Mouse (Mus musculus): ENCODE measurements at regions not wholly inside any gene's neighbourhood (a gene's known extent, or its start where the extent isn't known, plus 50 kb on each side); places are given as distances from the start of the nearest gene placed in this dataset.

DNA sequence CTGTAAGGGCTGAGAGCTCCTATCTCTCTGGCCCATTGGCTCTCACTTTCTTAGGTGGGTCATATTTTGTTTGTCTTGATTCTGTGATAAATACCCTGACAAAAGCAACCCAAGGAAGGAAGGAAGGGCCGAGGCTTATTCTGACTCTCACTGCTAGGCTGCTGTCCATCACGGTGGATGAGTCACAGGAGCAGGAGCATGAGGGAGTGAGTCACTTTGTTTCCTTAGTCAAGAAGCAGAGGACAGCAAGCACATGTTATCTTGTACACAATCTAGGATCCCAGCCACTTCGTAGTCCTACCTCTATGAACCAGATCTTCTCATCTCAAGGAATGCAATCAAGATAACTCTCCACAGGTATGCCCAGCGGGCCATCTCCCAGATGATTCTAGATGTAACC, 69.9 kb downstream of the Atp6v1g3 start:
- no peak for DNase-seq

DNA sequence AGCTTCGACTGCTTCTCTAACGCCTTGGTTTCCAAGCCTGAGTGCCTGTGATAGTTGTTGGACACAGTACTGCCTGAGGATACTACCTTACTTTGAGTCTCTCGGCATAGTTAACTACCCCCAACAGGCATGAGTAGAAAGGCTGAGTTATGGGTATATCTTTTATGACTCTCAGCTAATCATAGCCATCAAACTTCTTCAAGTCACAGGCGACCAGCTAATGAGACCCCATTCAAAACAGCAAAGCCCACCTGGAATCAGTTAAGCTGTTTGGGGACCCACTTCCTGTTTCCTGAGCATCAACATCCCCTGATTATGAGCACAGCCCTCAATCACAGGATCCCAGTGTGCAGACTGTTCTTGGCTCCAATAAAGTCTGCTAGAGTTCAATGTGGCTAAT, 71.4 kb downstream of the Atp6v1g3 start:
- DNase-seq, result no peak

DNA sequence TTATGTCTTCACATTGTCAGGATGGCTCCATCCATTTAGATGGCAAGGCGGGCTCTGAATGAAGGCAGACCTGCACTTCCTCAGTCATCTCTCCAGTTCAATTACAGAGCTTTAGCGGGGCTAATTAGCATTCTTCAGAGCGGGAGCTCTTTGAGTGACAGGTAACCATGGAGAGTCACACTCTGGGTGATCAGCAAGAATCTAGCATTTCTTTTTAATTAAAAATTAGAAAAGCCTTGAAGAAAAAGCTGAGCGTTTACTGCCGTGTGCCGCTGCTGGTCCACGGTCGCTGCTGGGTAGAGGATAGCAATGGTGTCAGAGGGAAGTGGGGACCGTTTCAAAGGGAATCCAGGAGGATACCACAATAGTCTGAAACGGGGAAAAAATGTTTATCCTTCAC, 72.5 kb downstream of the Atp6v1g3 start:
- DNase-seq, result peak; percentile 14 to 17

DNA sequence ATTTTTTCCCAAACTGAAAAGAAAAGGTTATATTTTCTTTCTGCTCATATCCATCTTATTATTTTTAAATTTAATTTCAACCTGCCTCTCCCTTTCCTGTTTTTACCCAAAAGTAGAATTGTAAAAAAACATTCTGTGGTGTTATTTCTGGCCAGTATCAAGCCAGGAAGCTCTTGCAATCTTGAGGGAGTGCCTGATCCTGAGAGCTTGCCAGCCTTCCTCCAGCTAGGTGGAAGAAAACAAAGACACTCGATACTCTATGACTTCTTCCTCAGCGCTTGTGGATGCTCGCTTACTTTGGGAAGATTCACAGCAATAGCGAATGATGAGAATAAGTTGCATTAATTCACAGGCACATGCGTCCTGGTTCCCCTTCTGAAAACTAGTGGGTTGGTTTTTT, 73.4 kb downstream of the Atp6v1g3 start:
- no peak for DNase-seq

DNA sequence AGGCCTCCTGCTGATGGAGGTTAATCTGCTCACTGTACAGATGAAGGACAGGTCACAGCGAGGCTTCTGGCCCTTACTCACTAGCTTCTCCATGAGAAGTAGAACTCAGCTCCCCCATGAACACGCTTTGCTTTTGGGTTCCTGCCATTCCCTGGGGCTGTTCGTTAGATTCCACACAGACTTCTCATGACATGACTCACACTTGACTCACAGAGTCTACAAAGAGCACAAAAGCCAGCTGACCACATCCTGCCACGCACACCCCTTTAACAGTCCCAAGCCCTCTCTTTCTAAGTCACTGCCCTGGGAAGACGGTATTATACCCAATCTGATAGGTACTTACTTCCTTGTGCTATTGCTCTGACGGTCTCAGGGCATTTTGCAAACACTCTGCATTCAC, 74.9 kb downstream of the Atp6v1g3 start:
- no peak for DNase-seq

DNA sequence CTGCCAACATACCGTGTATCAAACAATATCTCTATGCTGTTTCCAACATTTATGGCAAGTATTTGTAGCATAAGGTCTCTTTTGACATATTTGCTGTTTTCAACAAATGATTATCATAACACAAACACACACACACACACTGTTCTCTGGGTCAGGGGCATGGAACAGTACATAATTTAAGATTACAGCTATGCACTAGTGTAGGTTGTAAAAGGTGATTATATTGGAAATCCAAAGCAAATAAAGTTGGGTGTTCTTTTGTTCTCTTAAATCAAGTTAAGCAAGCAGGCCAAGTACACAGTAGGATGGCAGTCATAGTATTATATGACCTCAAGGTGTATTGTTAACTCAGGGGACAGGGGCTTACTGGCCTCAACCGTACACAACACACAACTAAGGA, 75.6 kb downstream of the Atp6v1g3 start:
- no peak for DNase-seq

DNA sequence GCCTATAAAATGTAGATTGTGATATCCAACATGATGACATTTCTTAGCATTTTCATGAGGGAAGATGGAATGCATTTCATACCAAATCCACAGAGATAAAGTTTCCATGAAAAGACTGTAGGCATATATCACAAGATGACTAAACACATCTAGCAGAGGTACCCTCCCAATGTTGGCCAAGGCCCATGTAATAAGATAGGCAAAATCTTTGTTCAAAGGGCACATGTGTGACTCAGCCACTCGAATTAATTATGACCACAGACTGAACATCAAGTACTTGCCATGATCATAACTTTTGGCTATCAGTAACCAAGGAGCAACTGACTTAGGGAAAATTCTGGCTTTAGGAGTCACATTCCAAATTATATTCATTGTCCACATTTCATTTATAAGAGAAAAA, 82.9 kb downstream of the Atp6v1g3 start:
- no peak for DNase-seq

DNA sequence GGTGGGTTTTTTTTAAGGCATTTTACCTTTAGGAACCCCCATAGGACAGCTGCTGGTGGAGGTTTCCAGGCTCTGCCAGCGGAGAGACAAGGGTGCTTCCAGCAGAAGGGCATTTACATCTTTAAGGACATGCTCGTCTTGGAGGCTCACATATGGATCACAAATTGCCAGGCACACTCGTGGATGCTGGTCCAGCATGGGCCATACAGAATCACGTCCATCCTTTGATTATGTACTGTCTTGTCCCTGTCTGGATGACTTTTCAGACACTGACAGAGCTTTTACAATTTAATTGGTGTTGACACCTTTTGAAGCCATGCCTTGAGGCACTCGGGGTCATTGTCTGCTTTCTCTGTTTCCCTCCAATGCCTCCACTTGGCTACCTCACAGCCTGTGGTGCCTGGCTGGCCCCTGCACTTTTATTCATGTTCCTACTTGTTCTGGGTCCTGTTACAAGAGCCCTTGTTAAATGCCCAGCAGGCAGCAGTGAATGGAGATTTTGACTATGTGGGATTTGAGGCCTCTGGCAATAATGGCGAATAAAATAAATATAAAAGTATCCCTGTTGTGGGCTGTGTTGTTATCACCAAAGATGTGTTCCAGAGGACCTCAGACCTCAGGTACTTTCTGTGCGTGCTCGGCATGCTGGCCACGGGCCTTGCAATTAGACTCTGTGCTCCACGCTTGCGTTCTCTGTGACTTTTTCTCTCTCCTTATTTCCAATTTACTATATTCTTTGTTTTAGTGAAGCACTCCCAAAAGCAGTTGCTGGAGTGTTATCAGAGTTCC, 89.3 kb downstream of the Atp6v1g3 start:
- no peak for DNase-seq

DNA sequence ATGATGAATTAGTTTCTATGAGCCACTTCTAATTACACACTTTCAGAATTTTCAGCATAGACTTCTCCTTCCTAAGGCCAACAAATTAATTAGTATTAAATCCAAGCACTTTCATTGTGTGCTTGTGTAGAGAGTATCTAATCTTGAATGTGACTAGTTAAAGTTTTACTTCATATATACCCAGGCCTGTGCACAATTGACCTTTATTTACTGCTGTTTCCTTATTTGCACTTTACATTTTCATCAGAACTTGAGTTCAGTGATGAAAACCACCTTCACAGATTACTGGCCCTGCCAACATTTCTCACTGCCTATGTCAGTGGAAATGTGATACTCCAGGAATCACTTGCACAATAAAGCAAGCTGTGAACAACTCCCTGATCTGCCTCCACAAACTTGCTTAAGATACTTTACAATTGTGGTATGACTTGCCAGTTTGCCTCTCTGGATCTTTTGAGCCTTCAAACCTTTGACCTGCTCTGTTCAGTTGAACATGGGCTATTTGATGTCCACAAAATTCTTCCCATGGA, 96.5 kb downstream of the Atp6v1g3 start:
- DNase-seq, result no peak

DNA sequence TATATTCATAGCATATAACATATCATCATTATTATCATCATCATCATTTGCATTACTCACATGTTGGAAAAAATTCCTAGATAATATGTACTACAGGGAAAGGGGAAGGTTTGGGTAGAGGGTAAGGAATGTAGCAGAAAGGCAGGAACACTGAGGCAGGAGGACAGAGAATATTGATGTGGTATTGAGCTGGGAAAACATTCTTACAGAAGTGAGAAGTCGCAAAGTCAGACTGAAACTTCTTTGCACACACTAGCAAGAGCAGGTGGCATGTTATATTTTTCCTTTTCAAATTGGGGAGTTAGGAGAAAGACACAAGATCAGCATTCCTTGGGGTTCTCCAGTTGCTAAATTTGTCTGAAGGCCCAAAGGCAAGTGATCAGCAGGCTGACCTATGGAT, 97.9 kb downstream of the Atp6v1g3 start:
- no peak for DNase-seq

DNA sequence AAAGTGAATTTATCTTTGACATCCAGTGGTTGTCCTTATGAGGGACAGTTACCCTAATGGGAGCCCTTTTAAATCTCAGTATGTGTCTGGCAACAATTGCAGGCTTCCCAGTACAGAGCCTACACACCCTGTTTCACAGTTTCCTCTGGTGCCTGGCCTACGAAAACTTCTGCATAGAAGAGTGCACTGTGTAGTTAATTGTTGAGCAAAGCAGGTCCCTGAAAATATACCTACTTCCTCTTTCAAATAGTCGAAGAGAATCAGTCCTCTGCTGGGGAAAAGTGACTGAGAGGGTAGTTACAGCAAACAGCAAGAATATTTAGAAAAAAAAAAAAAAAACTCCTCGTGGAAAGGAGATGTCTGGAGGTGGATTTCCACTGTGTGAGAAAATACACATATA, 110.6 kb downstream of the Atp6v1g3 start:
- no peak for DNase-seq

DNA sequence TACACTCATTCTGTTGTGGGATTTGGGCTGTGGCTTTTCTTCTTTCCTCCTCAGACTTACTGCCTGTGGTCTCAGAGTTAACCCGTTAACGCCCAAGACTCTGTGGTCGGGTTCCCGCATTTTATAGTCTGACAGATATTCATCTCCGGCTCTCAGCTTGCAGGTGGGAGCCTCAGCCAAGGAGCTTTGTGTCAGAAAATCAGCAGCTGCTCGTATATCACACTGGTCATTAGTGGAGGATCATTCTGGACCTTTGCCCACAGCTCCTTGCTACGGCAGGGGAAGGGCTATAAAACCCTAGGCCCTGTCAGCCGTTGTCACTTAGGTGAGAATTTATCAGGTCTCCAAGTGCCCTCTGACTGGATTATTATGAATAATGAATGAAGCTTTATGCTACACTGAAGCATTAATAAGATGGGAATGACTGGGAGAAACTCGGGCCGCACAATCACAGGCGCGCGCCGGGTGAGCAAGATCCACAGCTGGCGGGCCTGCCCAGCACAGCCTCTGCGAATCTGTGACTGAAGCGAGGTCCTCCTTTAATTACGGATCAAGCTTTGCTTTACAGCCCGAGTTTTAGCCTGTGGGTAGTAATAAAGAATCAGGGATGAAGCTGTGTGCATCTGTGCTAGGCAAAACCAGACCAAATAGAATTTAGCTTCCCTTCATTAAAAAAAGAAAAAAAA, 111.8 kb downstream of the Atp6v1g3 start:
- DNase-seq, result peak; percentile 9 to 27

DNA sequence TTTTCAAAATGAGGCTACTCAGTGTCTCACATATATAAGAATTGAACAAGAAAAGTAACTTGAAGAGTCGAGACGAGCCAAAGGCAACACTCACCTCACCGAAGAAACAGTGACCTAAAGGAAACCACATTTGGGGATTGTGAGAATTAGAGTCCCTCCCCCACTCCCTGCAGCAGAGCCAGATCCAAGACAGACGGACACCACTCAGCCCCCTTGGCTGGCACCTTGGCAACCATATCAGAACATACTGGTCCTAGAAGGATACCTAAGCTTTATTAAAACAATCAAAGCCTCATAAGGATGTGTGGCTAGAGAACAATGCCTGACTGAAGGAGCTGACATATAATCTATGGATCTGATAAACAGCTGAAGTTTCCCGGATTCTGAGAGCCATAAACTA, 112.5 kb downstream of the Atp6v1g3 start:
- DNase-seq, result no peak

DNA sequence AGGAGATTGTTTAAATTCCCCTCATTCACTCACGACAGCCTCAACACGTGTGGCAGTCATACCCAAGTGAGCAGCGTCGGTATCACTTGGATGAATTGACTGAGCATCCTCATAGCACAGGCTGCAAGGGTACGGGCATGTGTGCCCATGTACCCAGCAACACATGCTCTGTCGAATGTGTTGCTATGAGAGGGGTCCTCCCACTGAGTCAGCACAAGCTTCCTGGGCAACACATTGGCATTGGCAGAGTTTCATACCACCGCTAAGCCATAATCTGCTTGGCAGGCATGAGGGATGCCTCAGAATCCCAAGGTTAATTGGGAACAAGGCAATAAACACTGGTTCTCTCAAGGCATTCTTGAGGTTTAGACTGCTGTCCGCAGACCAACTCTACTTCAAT, 115.1 kb downstream of the Atp6v1g3 start:
- peak; percentile 64 to 71 for DNase-seq

DNA sequence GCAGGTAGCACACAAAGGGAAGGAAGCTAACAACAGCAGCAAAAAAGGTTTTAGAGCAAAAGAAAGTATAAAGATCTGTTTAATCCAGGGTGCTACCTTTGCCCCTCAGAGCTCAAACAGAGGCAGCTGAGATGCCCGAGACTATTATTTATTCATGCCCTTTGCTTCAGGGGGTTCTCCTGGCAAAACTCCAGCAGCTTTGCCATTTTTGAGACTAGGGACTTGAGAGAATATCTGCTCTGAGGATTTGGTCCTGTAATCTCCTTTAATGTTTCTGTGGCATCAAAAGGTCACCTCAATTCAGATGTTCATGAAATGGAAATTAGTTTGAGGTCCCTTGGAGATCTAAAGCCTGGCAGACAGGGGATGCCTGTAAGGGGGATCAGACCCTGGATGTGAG, 116.1 kb downstream of the Atp6v1g3 start:
- DNase-seq, result peak in 1 of 2 experiments; percentile 7

DNA sequence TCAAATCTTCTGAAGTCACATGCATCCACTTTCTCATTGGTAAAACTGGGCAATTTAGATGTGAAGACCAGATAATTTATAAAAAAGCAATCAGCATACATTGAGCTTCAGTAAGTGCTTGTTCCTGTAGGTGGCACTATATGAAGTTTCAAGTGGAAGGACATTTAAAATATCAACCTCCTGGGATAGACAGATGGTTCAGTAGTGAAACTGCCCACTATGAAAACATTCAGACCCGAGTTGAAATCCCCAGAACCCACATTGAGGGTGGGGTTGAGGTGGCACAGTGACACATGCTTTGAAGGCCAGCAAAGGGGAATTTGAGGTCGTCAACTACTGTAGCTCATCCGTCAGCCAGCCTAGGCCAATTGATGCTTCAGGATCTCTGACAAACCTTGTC, 145.1 kb downstream of the Atp6v1g3 start:
- DNase-seq, result no peak

DNA sequence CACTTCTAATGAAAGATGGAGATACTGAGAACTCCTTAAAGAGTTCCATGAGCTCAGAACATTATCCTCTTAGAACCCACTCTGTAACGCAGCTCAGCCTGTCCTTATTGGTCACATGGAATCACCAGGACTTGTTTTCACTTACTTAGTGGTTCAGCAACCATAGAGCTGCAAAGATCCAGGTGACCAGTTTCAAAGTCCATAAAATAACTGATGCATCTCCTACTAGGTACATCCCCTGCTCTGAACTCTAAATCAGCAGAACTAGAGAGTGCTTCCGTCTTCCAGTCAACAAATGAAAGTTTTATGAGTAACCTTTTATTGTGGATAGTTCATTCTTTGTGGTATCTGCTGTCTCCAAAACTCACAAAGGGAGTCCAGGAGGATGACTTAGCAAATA, 153.9 kb downstream of the Atp6v1g3 start:
- DNase-seq, result no peak

Data from cerebellum, postnatal 14 days (tissue).